Mouse (Mus musculus) neural tube, postnatal 0 days (tissue): ENCODE data around the gene Olfr988. TPM values are rescaled to one million over a fixed set of nuclear protein-coding genes. Genes with fewer than 3 reads are reported as not detected.

Source experiments
- polyA plus RNA-seq: library from polyadenylated mRNA; unstranded; fragments of >200 nt; fragmentation: Nextera tagmentation; extraction: Ambion mirVana; gene quantifications from 2 replicates; pipeline ENCODE4 v1.2.1, GENCODE M21; 2015

The Olfr988 gene
- not detected in 2 replicates for polyA plus RNA-seq

GRCm38 (mm10) chr2:85363127-85363526, at the start of gene Olfr988:
Gene Olfr988 (minus strand): TSS chr2:85363227.

GRCm38 (mm10) chr2:85409369-85409768, 46.3 kb upstream of the Olfr988 start, which contains the start of gene Olfr992:
Gene Olfr992 (minus strand): TSS chr2:85409469.

GRCm38 (mm10) chr2:85339215-85339614, 23.8 kb downstream of the Olfr988 start, which contains the start of gene Olfr987:
Gene Olfr987 (minus strand): TSS chr2:85339315.

Other genes starting within 250 kb of the Olfr988 start
- 27.7 and 30.9 TPM in 2 replicates for gene Aplnr, start 227.0 kb downstream of the Olfr988 start, polyA plus RNA-seq
- gene Lrrc55, start 166.0 kb downstream of the Olfr988 start, polyA plus RNA-seq: 14.3 and 16.2 TPM in 2 replicates
- not detected in 2 replicates for gene Olfr987, start 23.9 kb downstream of the Olfr988 start, polyA plus RNA-seq
- gene Olfr992, start 46.2 kb upstream of the Olfr988 start, polyA plus RNA-seq: not detected in 2 replicates
- gene Olfr993, start 51.6 kb upstream of the Olfr988 start, polyA plus RNA-seq: not detected in 2 replicates
- not detected in 2 replicates for gene Olfr994, start 73.2 kb upstream of the Olfr988 start, polyA plus RNA-seq
- not detected in 2 replicates for gene Olfr995, start 80.4 kb upstream of the Olfr988 start, polyA plus RNA-seq
- gene 4833423E24Rik, start 155.8 kb upstream of the Olfr988 start, polyA plus RNA-seq: 3.3 and 3.7 TPM in 2 replicates
- gene Olfr996, start 216.0 kb upstream of the Olfr988 start, polyA plus RNA-seq: not detected in 2 replicates
- gene Olfr998, start 225.7 kb upstream of the Olfr988 start, polyA plus RNA-seq: not detected in 2 replicates
- gene Olfr1000, start 248.7 kb upstream of the Olfr988 start, polyA plus RNA-seq: not detected in 2 replicates